Mouse (Mus musculus): ENCODE results near the gene 4931428L18Rik. TPM values are rescaled to one million over a fixed set of nuclear protein-coding genes. Genes with fewer than 3 reads are reported as not detected.

The 4931428L18Rik gene
- total and polyA plus RNA-seq, 2 experiments from 2014 or later = not detected

DNA sequence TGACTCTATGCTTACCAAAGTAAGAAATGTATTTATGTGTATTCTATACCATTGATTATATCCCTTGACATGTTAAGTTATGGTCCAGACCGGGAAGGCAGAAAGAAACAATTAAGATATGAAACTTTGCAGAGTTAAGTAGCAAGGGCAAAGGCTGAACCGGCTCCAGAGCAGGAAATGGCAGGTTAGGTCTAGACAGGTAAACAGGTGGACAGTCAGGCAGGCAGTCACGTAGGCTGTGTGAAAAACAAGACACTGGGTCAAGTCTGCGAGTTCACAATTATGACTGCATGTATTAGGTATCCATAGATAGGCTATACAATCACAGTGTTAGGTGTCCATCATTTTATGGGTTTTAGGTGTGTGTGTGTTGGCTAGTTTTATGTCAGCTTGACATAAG is 133.8 kb downstream of the 4931428L18Rik start:
- H3K27me3 ChIP-seq (ENCODE audit: insufficient read depth, low read length) = no peaks in the 10 kb centered on the region
- WGBS = 96% methylated on average over 4 of the region's 4 CpGs
- DNase-seq (ENCODE audit: low spot score) = no peak
- H3K36me3 ChIP-seq (ENCODE audit: insufficient read depth, low read length) = no peaks in the 10 kb centered on the region
- H3K4me3 ChIP-seq (ENCODE audit: low read depth, low read length) = no peak overlapping the region
- H3K27ac ChIP-seq (ENCODE audit: low read depth, low read length) = no peak overlapping the region
- H3K9ac ChIP-seq (replicated peaks; ENCODE audit: low read length, poor library complexity, severe bottlenecking) = no peak overlapping the region
- TF ChIP-seq CTCF (IDR thresholded peaks at IDR 0.05) = no peak
- no peaks in the 10 kb centered on the region for H3K4me1 ChIP-seq (ENCODE audit: insufficient read depth, low read length)
- H3K9me3 ChIP-seq (ENCODE audit: low read length) = no peaks in the 10 kb centered on the region
- ATAC-seq (ENCODE audit: low FRiP score) = no peak
- H3K4me2 ChIP-seq (ENCODE audit: low read depth, low read length, poor library complexity, severe bottlenecking) = no peak overlapping the region

DNA sequence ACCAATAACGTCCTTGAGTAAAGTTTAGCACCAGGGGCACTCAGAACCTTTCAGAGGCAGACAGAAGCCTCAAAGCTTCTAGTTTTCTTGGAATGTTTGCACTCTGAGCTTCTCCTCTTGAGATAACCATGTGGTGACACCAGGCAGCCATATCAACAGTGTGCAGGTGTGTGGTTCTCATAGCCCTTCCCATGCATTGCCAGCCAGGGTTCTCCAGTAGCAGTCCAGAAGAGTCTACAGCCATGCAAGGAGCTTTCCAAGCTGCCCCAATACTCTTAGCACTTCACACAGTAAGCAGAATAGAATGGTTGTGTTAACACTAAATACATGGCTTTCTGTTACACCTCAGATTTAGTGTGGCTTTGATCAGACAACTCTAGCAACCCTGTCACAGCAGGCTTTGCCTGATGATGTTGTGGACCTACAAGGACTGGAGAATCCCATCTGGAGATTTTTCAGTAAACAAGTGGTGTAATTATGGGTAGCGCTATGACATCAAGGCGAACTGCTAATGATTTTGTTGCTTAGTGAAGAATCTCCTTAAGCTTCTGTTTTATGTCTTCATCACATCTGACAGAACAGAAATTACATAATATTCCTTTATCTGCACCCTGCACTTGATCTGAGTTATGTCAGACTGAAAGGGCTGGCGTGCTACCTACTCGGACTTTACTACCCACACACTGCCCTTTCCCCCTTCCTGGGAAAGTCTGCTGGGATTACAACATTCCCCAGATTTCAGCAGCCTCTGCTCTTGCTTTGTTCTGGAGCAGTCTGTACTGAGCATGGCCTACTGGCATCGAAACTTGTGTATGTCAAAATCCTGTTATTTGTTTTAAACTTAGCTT is 149.7 kb downstream of the 4931428L18Rik start:
- DNase-seq (ENCODE audit: low spot score) (no peak), ATAC-seq (ENCODE audit: low FRiP score) (no peak)
- 81% methylated on average over 6 of the region's 6 CpGs for WGBS
- no peak for TF ChIP-seq CTCF (IDR thresholded peaks at IDR 0.05)
- Histone ChIP-seq H3K27ac (ENCODE audit: low read depth, low read length) (no peak overlapping the region), H3K9ac (replicated peaks; ENCODE audit: low read length, poor library complexity, severe bottlenecking) (no peak overlapping the region), H3K36me3 (ENCODE audit: insufficient read depth, low read length) (no peaks in the 10 kb centered on the region), H3K9me3 (ENCODE audit: low read length) (no peaks in the 10 kb centered on the region), H3K27me3 (ENCODE audit: insufficient read depth, low read length) (no peaks in the 10 kb centered on the region), H3K4me1 (ENCODE audit: insufficient read depth, low read length) (no peaks in the 10 kb centered on the region), H3K4me3 (ENCODE audit: low read depth, low read length) (no peak overlapping the region), H3K4me2 (ENCODE audit: low read depth, low read length, poor library complexity, severe bottlenecking) (no peak overlapping the region)

DNA sequence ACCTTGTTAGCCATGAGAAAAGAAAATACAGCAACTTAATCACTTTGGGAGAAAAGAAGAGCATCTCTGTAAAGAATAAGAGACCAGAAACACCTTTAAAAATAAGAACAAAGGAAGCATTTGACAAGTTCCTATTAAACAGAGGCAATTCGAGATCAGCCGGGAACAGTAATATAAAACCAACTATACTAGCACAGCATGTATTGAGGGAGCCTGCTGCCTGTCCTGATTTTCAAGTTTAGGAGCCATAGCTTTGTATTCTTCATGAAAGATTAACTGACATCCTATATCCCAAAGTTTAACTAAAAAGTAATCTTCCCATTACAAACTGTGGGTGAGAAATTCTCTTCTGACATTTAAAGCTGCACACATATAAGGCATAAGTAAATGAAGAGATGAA is 151.3 kb downstream of the 4931428L18Rik start:
- 74% methylated on average over 2 of the region's 2 CpGs for WGBS
- Histone ChIP-seq H3K4me2 (ENCODE audit: low read depth, low read length, poor library complexity, severe bottlenecking) (no peak overlapping the region), H3K27ac (ENCODE audit: low read depth, low read length) (no peak overlapping the region), H3K9me3 (ENCODE audit: low read length) (no peaks in the 10 kb centered on the region), H3K4me1 (ENCODE audit: insufficient read depth, low read length) (no peaks in the 10 kb centered on the region), H3K36me3 (ENCODE audit: insufficient read depth, low read length) (no peaks in the 10 kb centered on the region), H3K4me3 (ENCODE audit: low read depth, low read length) (no peak overlapping the region), H3K27me3 (ENCODE audit: insufficient read depth, low read length) (no peaks in the 10 kb centered on the region), H3K9ac (replicated peaks; ENCODE audit: low read length, poor library complexity, severe bottlenecking) (no peak overlapping the region)
- DNase-seq (ENCODE audit: low spot score) (no peak), ATAC-seq (ENCODE audit: low FRiP score) (no peak)
- no peak for TF ChIP-seq CTCF (IDR thresholded peaks at IDR 0.05)

DNA sequence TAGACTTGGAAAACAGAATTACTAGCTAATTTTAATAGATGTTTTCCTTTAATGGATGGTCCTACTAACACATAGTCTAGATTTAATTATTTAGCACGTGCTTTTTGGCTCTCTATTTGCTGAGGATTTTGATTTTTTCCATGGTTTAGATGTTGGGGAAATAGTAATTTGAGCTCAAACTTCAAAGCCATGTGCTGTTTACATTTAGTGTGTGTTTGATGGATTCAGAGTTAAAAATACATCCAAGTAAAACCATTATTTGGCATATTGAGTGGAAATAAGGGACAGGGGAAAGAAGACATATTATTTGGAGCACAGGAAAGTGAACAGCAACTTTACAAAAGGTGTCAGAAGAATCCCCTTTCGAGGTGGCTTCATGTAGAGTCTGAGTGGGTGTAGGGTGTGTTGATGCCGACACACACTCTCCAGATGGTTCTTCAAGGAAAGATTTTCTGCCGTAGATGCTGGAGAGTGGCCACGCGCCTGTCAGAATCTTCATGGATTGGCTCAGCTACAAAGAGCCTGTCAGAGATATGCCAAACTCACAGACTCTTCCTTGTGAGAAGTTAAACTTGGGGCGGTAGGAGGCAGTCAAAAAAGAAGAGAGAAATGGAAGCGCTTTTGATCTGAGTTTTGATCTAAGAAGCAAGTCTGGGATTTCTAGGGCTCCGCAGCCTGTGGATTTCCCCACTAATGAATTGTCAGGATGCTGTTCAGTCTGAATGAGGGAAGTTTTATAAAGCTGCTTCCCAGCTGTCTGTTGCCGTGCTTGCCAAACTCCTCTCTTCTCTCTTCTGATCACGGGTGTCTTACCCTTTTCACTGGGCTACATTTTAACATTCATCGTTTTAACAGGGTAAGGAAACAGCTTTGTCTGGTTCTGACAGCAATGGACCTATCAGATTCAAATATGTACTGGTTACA is 157.4 kb downstream of the 4931428L18Rik start:
- Histone ChIP-seq H3K9me3 (ENCODE audit: low read length) (no peaks in the 10 kb centered on the region), H3K27me3 (ENCODE audit: insufficient read depth, low read length) (no peaks in the 10 kb centered on the region), H3K36me3 (ENCODE audit: insufficient read depth, low read length) (no peaks in the 10 kb centered on the region), H3K9ac (replicated peaks; ENCODE audit: low read length, poor library complexity, severe bottlenecking) (no peak overlapping the region), H3K27ac (ENCODE audit: low read depth, low read length) (no peak overlapping the region), H3K4me2 (ENCODE audit: low read depth, low read length, poor library complexity, severe bottlenecking) (no peak overlapping the region), H3K4me1 (ENCODE audit: insufficient read depth, low read length) (no peaks in the 10 kb centered on the region), H3K4me3 (ENCODE audit: low read depth, low read length) (no peak overlapping the region)
- no peak for TF ChIP-seq CTCF (IDR thresholded peaks at IDR 0.05)
- peak; percentile 5 for DNase-seq (ENCODE audit: low spot score)
- ATAC-seq (ENCODE audit: low FRiP score) = 0 out of 2 replicates have a peak, but pooled peaks have one; percentile 41
- WGBS = 73% methylated on average over 12 of the region's 12 CpGs

DNA sequence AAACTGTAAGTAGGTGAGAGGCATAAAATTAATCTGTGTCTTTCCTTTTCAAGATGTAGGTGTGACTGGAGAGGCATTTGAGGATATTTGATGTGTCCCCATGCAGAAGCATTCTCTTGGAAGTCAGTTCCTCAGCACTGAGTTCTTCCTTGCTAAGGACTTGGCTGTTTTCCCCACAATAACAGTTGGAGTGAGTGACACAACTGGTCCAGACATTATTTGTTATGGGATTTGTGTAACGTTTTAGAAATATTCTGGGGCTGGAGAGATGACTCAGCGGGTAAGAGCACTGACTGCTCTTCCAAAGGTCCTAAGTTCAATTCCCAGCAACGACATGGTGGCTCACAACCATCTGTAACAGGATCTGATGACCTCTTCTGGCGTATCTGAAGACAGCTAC is 162.7 kb downstream of the 4931428L18Rik start:
- Histone ChIP-seq H3K4me3 (ENCODE audit: low read depth, low read length) (no peak overlapping the region), H3K9me3 (ENCODE audit: low read length) (no peaks in the 10 kb centered on the region), H3K4me1 (ENCODE audit: insufficient read depth, low read length) (no peaks in the 10 kb centered on the region), H3K27ac (ENCODE audit: low read depth, low read length) (no peak overlapping the region), H3K27me3 (ENCODE audit: insufficient read depth, low read length) (no peaks in the 10 kb centered on the region), H3K4me2 (ENCODE audit: low read depth, low read length, poor library complexity, severe bottlenecking) (no peak overlapping the region), H3K36me3 (ENCODE audit: insufficient read depth, low read length) (no peaks in the 10 kb centered on the region), H3K9ac (replicated peaks; ENCODE audit: low read length, poor library complexity, severe bottlenecking) (no peak overlapping the region)
- TF ChIP-seq CTCF (IDR thresholded peaks at IDR 0.05) = no peak
- ATAC-seq (ENCODE audit: low FRiP score) = no peak
- DNase-seq (ENCODE audit: low spot score) = no peak
- WGBS = 80% methylated on average over 4 of the region's 4 CpGs

Data from midbrain, postnatal 0 days (tissue).